Mouse (Mus musculus) spleen, postnatal 10 days (tissue): ENCODE results near the gene Lpcat1.

Experiments used
- DNase-seq, 2 experiments: peaks; one replicate each; pipeline ENCODE4 v3.0.0; 2021 to 2022; ENCODE audit warnings: low spot score in 2 of 2

Gene Lpcat1

GRCm38 (mm10) chr13:73446494-73446893, 20.5 kb upstream of the Lpcat1 start:
- no peak for DNase-seq

- DNase-seq = no peak
Observed at GRCm38 (mm10) chr13:73446943-73447342, 20.1 kb upstream of the Lpcat1 start.

GRCm38 (mm10) chr13:73447478-73447877, 19.5 kb upstream of the Lpcat1 start:
- DNase-seq = no peak

GRCm38 (mm10) chr13:73448201-73448600, 18.8 kb upstream of the Lpcat1 start:
- DNase-seq = no peak

- no peak for DNase-seq
Observed at GRCm38 (mm10) chr13:73448723-73449122, 18.3 kb upstream of the Lpcat1 start.

- no peak for DNase-seq
Observed at GRCm38 (mm10) chr13:73453503-73454217, 13.3 kb upstream of the Lpcat1 start.

- DNase-seq = no peak
Observed at GRCm38 (mm10) chr13:73455328-73455727, 11.7 kb upstream of the Lpcat1 start.

GRCm38 (mm10) chr13:73457301-73457700, 9.7 kb upstream of the Lpcat1 start:
- DNase-seq = no peak

GRCm38 (mm10) chr13:73457741-73458140, 9.3 kb upstream of the Lpcat1 start:
- no peak for DNase-seq

- no peak for DNase-seq
Observed at GRCm38 (mm10) chr13:73458719-73459118, 8.3 kb upstream of the Lpcat1 start.

- no peak for DNase-seq
Observed at GRCm38 (mm10) chr13:73459189-73459850, 7.7 kb upstream of the Lpcat1 start.

- no peak for DNase-seq
Observed at GRCm38 (mm10) chr13:73461551-73461950, 5.4 kb upstream of the Lpcat1 start.

GRCm38 (mm10) chr13:73465156-73465555, 1.8 kb upstream of the Lpcat1 start:
- DNase-seq = no peak

- peak in 1 of 2 experiments; percentile 25 for DNase-seq
Observed at GRCm38 (mm10) chr13:73466411-73466810, 586 bp upstream of the Lpcat1 start.

- peak; percentile 60 to 68 for DNase-seq
Observed at GRCm38 (mm10) chr13:73467421-73468237, 632 bp downstream of the Lpcat1 start.

GRCm38 (mm10) chr13:73468834-73469233, 1.8 kb downstream of the Lpcat1 start:
- DNase-seq = peak in 1 of 2 experiments; percentile 47

- DNase-seq = peak in 1 of 2 experiments; percentile 53
Observed at GRCm38 (mm10) chr13:73469257-73469967, 2.4 kb downstream of the Lpcat1 start.

- peak; percentile 41 to 54 for DNase-seq
Observed at GRCm38 (mm10) chr13:73472481-73472880, 5.5 kb downstream of the Lpcat1 start.

GRCm38 (mm10) chr13:73473746-73474145, 6.7 kb downstream of the Lpcat1 start:
- peak in 1 of 2 experiments; percentile 65 for DNase-seq

GRCm38 (mm10) chr13:73474163-73474562, 7.2 kb downstream of the Lpcat1 start:
- no peak for DNase-seq

- DNase-seq = peak; percentile 59 to 74
Observed at GRCm38 (mm10) chr13:73475058-73475980, 8.3 kb downstream of the Lpcat1 start.
